Mouse (Mus musculus) embryo, embryonic 9.5 days (tissue): Measurements from ENCODE around the gene Gm10563.
"Not testable (repeated sequence)": the region's sequence is repeated elsewhere in the genome, so short reads cannot be mapped to it uniquely, and the experiment has no call there.

ENCODE experiments used
- DNase-seq: peaks from one replicate; pipeline ENCODE4 v3.0.0-alpha.2; 2017; ENCODE audit errors: extremely low spot score

Gene Gm10563

DNA sequence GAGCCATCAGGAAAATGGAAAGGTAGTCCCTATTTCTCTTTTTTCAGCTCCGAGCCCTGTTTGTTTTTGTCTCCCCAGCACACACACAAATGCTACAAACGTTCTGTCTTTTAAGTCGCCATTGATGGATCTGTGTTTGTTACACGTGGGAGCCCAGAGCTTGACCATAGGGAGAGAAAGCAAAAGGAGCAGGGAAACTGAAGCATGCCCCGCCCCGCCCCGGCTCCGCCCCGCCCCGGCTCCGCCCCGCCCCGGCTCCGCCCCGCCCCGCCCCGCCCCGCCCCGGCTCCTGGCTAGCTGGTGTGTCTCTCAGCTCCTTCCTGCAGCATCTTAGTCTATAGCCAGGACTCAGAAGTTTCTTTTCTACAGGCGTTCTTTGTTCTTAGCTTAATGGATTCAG lies 46.7 kb downstream of the Gm10563 start:
- peak; percentile 22 for DNase-seq

GRCm38 (mm10) chr4:155596606-155597005 lies 48.6 kb downstream of the Gm10563 start:
- DNase-seq = no peak

- DNase-seq = no peak
These were observed 49.4 kb downstream of the Gm10563 start for GRCm38 (mm10) chr4:155595777-155596176.

DNA sequence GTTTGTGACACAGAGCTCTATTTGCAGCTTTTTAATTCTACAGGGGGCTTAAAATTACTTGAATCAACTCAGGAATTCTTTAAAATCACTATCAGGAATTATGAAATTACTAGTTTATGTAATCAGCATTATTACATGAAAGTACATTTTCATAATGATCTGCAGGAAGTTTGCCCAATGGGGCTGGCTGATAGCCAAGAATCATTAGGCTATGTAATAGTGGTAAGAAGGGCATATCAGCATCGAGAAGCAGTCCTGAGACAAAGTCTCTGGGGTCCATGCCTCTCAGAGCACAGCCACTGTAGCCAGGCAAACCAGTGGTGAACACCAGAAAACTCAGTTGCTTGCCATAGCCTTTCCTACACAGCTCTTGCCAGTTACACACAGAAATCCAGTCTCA lies 51.4 kb downstream of the Gm10563 start:
- no peak for DNase-seq

DNA sequence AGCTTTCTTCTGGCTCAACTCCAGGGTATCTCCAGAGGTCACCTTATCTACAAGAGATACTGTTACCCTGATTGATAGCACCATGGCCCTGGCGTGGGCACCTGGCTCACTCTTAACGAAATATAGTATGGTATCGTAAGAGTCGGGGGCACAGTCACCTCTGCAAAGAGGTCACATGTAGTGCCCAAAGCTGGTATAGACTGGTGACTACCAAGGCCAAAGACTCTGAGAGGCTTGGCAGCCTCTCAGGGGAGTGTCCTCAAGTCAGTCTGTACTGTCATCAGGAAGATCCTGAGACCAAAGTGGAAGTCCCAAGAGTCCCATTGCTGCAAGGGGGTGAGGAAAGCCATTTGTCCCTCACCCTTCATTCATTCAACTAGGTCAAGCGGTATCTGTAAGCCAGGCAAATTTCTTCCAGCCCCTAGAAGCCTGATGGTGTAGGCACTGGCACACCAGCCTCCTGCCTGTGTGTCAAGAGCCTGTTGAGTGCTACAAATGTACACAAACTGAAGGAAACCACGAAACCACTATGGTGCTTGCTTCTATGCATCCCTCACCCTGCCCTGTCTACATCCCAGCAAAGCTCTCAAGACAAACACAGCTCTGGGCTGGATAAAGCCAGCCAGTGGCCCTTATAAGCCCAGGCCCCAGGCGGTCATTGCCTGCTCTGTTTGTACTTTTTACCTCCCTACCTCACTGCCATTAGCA lies 54.0 kb downstream of the Gm10563 start:
- no peak for DNase-seq

DNA sequence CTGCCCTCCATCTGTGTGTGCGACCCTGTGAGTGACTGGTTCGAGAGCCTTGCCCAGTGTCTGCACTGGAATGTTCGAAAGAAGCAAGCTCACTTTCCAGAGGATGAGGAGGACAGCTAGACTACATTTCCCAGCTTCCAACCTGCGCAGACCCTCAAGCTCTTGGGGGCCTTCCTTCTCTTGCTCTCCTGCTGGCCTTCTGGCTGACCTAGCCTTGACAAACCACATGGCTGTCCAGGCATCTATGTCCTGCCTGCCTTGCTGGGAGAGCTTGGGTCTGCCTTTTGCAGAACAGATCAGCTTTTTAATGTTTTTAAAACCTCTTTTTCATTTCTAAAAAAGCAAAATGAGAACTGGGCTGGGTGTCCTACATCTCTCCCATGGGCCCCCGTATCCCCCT lies 55.9 kb downstream of the Gm10563 start:
- DNase-seq = no peak

DNA sequence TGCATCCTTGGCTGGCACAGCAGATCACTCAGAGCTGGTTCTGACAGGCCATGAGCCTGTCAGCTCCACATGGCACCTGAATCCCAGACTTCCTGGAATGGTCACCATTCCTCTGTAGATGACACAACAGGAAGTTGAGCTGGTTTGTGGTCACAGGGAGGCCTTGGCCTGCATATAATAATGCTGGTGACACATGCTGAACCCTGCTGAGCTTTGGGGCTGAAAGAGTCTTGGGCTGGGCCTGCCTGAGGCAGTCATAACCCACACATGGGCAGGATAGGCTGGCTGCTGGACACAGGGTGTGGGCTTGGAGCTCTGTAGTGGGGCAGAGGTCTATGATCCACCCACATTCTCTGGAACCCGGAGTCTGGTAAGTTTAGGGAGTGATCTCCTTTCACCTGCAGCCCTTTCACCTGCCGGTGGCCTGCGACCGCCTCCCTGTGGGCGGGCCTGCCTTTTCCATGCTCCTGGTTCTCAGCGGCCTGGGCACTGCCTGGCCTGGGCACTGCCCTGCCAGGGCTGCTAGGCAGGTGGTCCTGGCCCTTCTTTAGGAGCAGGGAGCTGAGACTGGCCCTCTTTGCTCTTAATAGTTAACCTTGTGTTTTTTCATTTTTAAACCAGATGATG lies 62.8 kb downstream of the Gm10563 start:
- DNase-seq = no peak

DNA sequence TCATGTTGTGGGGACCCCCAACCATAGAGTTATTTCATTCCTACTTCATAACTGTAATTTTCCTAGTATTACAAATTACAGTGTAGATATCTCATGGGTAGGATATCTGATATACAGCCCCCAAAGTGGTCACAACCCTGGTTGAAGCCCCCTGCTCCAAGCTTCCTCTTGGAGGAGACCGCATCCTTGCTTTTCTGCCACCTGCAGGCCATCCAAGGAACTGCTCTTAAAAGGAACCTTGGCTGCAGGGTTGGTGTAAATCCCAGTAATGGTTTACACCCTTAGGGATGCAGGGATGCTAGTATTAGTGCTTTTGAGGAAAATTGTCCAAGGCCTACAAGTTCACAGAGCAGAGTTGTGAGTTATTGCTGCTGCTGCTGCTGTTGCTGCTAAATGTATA lies 64.8 kb downstream of the Gm10563 start:
- DNase-seq = peak; percentile 63

- no peak for DNase-seq
These were observed 66.7 kb downstream of the Gm10563 start for GRCm38 (mm10) chr4:155578336-155579125.

- no peak for DNase-seq
These were observed 67.5 kb downstream of the Gm10563 start for GRCm38 (mm10) chr4:155577741-155578140.

DNA sequence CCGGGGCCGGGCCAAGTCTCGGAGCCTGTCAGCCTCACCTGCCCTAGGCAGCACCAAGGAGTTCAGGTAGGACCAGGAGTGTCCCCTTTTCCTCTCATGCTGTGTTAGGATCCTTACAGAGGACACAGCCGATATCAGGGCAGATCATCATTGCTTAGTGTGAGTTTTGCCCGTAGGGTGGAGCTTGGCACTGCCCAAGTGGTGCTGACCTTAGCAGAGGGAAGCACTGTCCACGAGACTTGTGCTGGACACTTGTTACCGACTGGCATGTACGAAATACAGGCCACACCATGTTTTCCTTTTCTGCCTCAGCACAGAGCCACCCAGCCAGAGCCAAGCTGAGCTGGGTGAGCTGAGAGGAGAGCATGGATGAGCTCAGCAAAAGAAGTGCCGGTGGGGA lies 68.1 kb downstream of the Gm10563 start:
- DNase-seq = no peak

GRCm38 (mm10) chr4:155575521-155575920 lies 69.7 kb downstream of the Gm10563 start:
- DNase-seq = no peak

- no peak for DNase-seq
These were observed 70.3 kb downstream of the Gm10563 start for GRCm38 (mm10) chr4:155574931-155575330.

GRCm38 (mm10) chr4:155573876-155574275 lies 71.3 kb downstream of the Gm10563 start:
- no peak for DNase-seq

DNA sequence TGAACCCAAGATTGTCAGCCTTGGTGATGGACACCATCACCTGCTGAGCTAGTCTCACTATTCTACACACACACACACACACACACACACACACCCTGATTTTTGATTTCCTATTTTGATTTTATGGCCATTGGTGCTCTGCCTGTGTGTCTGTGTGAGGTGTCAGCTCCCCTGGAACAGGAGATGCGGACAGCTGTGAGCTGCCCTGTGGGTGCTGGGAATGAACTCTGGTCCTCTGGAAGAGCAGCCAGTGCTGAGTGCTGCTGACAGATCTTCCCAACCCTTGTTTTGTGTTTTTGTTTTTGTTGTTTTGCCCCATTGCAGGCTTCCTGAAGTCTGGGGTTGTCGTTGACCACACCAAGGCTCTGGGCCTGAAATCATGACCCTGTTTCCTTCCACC lies 72.1 kb downstream of the Gm10563 start:
- DNase-seq = no peak

DNA sequence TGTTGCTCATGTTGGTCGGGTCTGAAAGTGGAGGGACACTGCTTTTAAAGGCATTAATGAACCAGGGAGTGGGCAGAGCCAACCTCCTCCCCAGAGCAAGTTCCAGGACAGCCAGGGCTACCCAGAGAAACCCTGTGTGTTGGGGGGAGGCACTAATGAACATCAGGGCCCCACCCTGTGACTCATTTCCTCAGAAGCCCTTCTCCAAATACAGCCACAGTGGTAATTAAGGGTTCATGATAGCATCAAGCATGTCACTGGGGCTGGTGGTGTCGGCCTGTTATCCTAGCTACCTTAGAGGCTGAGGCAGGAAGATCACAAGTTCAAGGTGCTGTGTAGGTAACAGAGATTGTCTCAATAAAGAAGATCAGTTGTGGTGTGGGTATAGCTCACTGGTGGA lies 73.8 kb downstream of the Gm10563 start:
- DNase-seq = no peak

GRCm38 (mm10) chr4:155570315-155570714 lies 74.9 kb downstream of the Gm10563 start:
- not testable (repeated sequence) for DNase-seq

DNA sequence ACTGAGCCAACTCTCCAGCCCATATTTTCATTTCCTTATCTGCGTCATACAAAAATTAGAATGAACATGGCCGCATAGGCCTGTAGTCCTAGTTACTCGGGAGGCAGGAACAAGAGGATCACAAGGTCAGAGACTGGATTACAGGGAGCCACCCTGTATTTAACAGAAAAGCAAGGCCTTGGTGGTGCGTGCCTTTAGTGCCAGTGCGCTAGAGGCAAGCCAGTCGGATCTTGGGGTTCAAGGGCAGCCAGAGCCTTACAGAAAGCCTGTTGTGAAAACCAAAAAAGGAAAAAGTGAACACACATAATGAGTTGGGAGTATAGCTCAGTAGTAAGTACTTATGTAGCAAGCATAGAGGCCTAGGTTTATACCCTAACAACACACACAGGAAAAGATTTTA lies 75.4 kb downstream of the Gm10563 start:
- DNase-seq = no peak

GRCm38 (mm10) chr4:155568632-155569370 lies 76.4 kb downstream of the Gm10563 start:
- DNase-seq = no peak

DNA sequence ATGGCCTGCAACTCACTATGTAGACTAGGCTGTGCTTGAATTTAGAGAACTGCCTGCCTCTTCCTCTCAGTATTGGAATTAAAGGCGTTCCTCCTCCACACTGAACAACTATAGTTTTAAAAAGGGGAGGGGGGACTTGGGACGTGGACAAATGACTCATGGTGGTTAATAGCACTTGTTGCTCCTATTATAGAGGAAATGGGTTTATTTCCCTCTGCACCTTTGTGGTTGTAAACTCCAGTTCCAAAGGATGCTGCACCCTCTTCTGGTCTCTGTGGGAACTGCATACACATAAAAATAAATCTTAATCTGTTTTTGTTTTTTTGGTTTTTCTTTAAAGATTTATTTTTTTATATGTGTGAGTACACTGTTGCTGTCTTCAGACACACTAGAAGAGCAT lies 77.0 kb downstream of the Gm10563 start:
- DNase-seq = no peak

GRCm38 (mm10) chr4:155566555-155566954 lies 78.7 kb downstream of the Gm10563 start:
- DNase-seq = no peak
